Mouse (Mus musculus): ENCODE measurements around the gene Vsig10. TPM values are rescaled to one million over a fixed set of nuclear protein-coding genes. Genes with fewer than 3 reads are reported as not detected.
"Not testable (repeated sequence)": the region's sequence is repeated elsewhere in the genome, so short reads cannot be mapped to it uniquely, and the experiment has no call there.

Gene Vsig10
- polyA plus RNA-seq, 1 experiment from 2014 or later = 1.0 TPM

- H3K4me2 ChIP-seq = no peak overlapping the region
- H3K27me3 ChIP-seq (replicated peaks) = no peaks in the 10 kb centered on the region
- no peak for ATAC-seq (replicated peaks)
- 78% methylated on average over 11 of the region's 11 CpGs for WGBS
- no peak overlapping the region for H3K9ac ChIP-seq
- H3K4me3 ChIP-seq = no peak overlapping the region
- H3K36me3 ChIP-seq (replicated peaks) = peaks cover 61% of the 10 kb centered on the region
- H3K4me1 ChIP-seq = no peaks in the 10 kb centered on the region
- no peak overlapping the region for H3K27ac ChIP-seq
- H3K9me3 ChIP-seq = no peaks in the 10 kb centered on the region
Observed at GRCm38 (mm10) chr5:117376331-117376761, 57.5 kb downstream of the Vsig10 start.

GRCm38 (mm10) chr5:117377731-117378130 is 58.8 kb downstream of the Vsig10 start:
- H3K9ac ChIP-seq; H3K27me3 ChIP-seq (replicated peaks); H3K4me1 ChIP-seq; H3K9me3 ChIP-seq; H3K27ac ChIP-seq; H3K4me3 ChIP-seq; ATAC-seq (replicated peaks); H3K4me2 ChIP-seq: not testable (repeated sequence)
- 93% methylated on average over 14 of the region's 14 CpGs for WGBS
- H3K36me3 ChIP-seq (replicated peaks) = peaks cover 58% of the 10 kb centered on the region

GRCm38 (mm10) chr5:117380199-117380598 is 61.3 kb downstream of the Vsig10 start:
- Histone ChIP-seq H3K27ac (no peak overlapping the region), H3K4me1 (no peaks in the 10 kb centered on the region), H3K27me3 (replicated peaks) (no peaks in the 10 kb centered on the region), H3K36me3 (replicated peaks) (peaks cover 51% of the 10 kb centered on the region), H3K9ac (no peak overlapping the region), H3K9me3 (no peaks in the 10 kb centered on the region), H3K4me2 (no peak overlapping the region), H3K4me3 (no peak overlapping the region)
- ATAC-seq (replicated peaks) = no peak
- 89% methylated on average over 4 of the region's 4 CpGs for WGBS

- Histone ChIP-seq H3K27ac (no peak overlapping the region), H3K9ac (no peak overlapping the region), H3K9me3 (no peaks in the 10 kb centered on the region), H3K27me3 (replicated peaks) (no peaks in the 10 kb centered on the region), H3K36me3 (replicated peaks) (peaks cover 39% of the 10 kb centered on the region), H3K4me3 (no peak overlapping the region), H3K4me1 (no peaks in the 10 kb centered on the region), H3K4me2 (no peak overlapping the region)
- 83% methylated on average over 7 of the region's 7 CpGs for WGBS
- ATAC-seq (replicated peaks) = no peak
Observed at GRCm38 (mm10) chr5:117381785-117382184, 62.9 kb downstream of the Vsig10 start.

- no peaks in the 10 kb centered on the region for H3K9me3 ChIP-seq
- no peaks in the 10 kb centered on the region for H3K27me3 ChIP-seq (replicated peaks)
- H3K27ac ChIP-seq = no peak overlapping the region
- H3K9ac ChIP-seq = no peak overlapping the region
- H3K4me2 ChIP-seq = no peak overlapping the region
- peaks cover 35% of the 10 kb centered on the region for H3K36me3 ChIP-seq (replicated peaks)
- WGBS = 68% methylated on average over 12 of the region's 12 CpGs
- ATAC-seq (replicated peaks) = no peak
- H3K4me3 ChIP-seq = no peak overlapping the region
- H3K4me1 ChIP-seq = peaks cover 4% of the 10 kb centered on the region
Observed at GRCm38 (mm10) chr5:117383198-117383597, 64.3 kb downstream of the Vsig10 start.

- H3K4me2 ChIP-seq = peak overlapping the region; percentile 92
- peak overlapping the region; percentile 85 for H3K4me3 ChIP-seq
- 0 out of 2 replicates have a peak, but pooled peaks cover 9% of the 10 kb centered on the region for H3K36me3 ChIP-seq (replicated peaks)
- H3K9ac ChIP-seq = peak overlapping the region; percentile 82
- ATAC-seq (replicated peaks) = peak; percentile 6; the same call in 1 of the 2 replicates
- 8% methylated on average over 16 of the region's 16 CpGs for WGBS
- no peaks in the 10 kb centered on the region for H3K9me3 ChIP-seq
- peaks cover 10% of the 10 kb centered on the region for H3K4me1 ChIP-seq
- peak overlapping the region; percentile 80; the same call in 1 of the 2 replicates for H3K27ac ChIP-seq
- no peaks in the 10 kb centered on the region for H3K27me3 ChIP-seq (replicated peaks)
Observed at GRCm38 (mm10) chr5:117388296-117388751, 69.4 kb downstream of the Vsig10 start.

- Histone ChIP-seq H3K27ac (peak within 1 kb of the TSS; percentile 80), H3K9ac (peak within 1 kb of the TSS; percentile 82), H3K4me1 (peaks cover 10% of the 10 kb centered on the region), H3K4me2 (peak within 1 kb of the TSS; percentile 92), H3K36me3 (replicated peaks) (0 out of 2 replicates have a peak, but pooled peaks cover 6% of the 10 kb centered on the region), H3K4me3 (peak within 1 kb of the TSS; percentile 85), H3K9me3 (no peaks in the 10 kb centered on the region), H3K27me3 (replicated peaks) (no peaks in the 10 kb centered on the region)
- peak; percentile 97 for ATAC-seq (replicated peaks)
- WGBS = under 1% methylated on average over 44 of the region's 44 CpGs
Observed at GRCm38 (mm10) chr5:117388877-117389276, 70.0 kb downstream of the Vsig10 start, which contains the start of gene Rfc5. TSS of gene Rfc5 (minus strand) at chr5:117389047.

- no peaks in the 10 kb centered on the region for H3K36me3 ChIP-seq (replicated peaks)
- no peaks in the 10 kb centered on the region for H3K27me3 ChIP-seq (replicated peaks)
- no peak overlapping the region for H3K9ac ChIP-seq
- H3K4me3 ChIP-seq = no peak overlapping the region
- WGBS = 100% methylated on average over 1 of the region's 1 CpGs
- H3K4me1 ChIP-seq = peaks cover 10% of the 10 kb centered on the region
- no peak overlapping the region for H3K4me2 ChIP-seq
- no peak overlapping the region for H3K27ac ChIP-seq
- ATAC-seq (replicated peaks) = no peak
- no peaks in the 10 kb centered on the region for H3K9me3 ChIP-seq
Observed at GRCm38 (mm10) chr5:117390895-117391294, 72.0 kb downstream of the Vsig10 start.

GRCm38 (mm10) chr5:117395834-117396233 is 77.0 kb downstream of the Vsig10 start:
- ATAC-seq (replicated peaks) = no peak

GRCm38 (mm10) chr5:117396596-117397014 is 77.7 kb downstream of the Vsig10 start:
- 58% methylated on average over 6 of the region's 6 CpGs for WGBS
- Histone ChIP-seq H3K36me3 (replicated peaks) (no peaks in the 10 kb centered on the region), H3K9me3 (no peaks in the 10 kb centered on the region), H3K4me3 (no peak overlapping the region), H3K4me2 (no peak overlapping the region), H3K27me3 (replicated peaks) (no peaks in the 10 kb centered on the region), H3K4me1 (no peaks in the 10 kb centered on the region), H3K9ac (no peak overlapping the region), H3K27ac (no peak overlapping the region)
- ATAC-seq (replicated peaks) = no peak

More at GRCm38 (mm10) chr5:117395834-117396233, 77.0 kb downstream of the Vsig10 start:
- WGBS = 81% methylated on average over 5 of the region's 5 CpGs
- Histone ChIP-seq H3K9me3 (no peaks in the 10 kb centered on the region), H3K9ac (no peak overlapping the region), H3K27me3 (replicated peaks) (no peaks in the 10 kb centered on the region), H3K36me3 (replicated peaks) (no peaks in the 10 kb centered on the region), H3K27ac (no peak overlapping the region), H3K4me2 (no peak overlapping the region), H3K4me1 (no peaks in the 10 kb centered on the region), H3K4me3 (no peak overlapping the region)

- Histone ChIP-seq H3K9me3 (no peaks in the 10 kb centered on the region), H3K27me3 (replicated peaks) (no peaks in the 10 kb centered on the region), H3K4me3 (no peak overlapping the region), H3K4me2 (no peak overlapping the region), H3K9ac (no peak overlapping the region), H3K4me1 (no peaks in the 10 kb centered on the region), H3K36me3 (replicated peaks) (no peaks in the 10 kb centered on the region), H3K27ac (no peak overlapping the region)
- WGBS = 80% methylated on average over 6 of the region's 6 CpGs
- ATAC-seq (replicated peaks) = no peak
Observed at GRCm38 (mm10) chr5:117397371-117397770, 78.5 kb downstream of the Vsig10 start.

- no peaks in the 10 kb centered on the region for H3K36me3 ChIP-seq (replicated peaks)
- 19% methylated on average over 4 of the region's 5 CpGs for WGBS
- no peak overlapping the region for H3K4me2 ChIP-seq
- H3K9me3 ChIP-seq = no peaks in the 10 kb centered on the region
- no peak overlapping the region for H3K27ac ChIP-seq
- no peaks in the 10 kb centered on the region for H3K4me1 ChIP-seq
- no peaks in the 10 kb centered on the region for H3K27me3 ChIP-seq (replicated peaks)
- no peak for ATAC-seq (replicated peaks)
- H3K9ac ChIP-seq = no peak overlapping the region
- no peak overlapping the region for H3K4me3 ChIP-seq
Observed at GRCm38 (mm10) chr5:117398007-117398550, 79.2 kb downstream of the Vsig10 start.

- Histone ChIP-seq H3K27ac (no peak overlapping the region), H3K4me2 (no peak overlapping the region), H3K4me3 (no peak overlapping the region), H3K9ac (no peak overlapping the region), H3K27me3 (replicated peaks) (no peaks in the 10 kb centered on the region), H3K36me3 (replicated peaks) (no peaks in the 10 kb centered on the region), H3K4me1 (no peaks in the 10 kb centered on the region), H3K9me3 (no peaks in the 10 kb centered on the region)
- 84% methylated on average over 9 of the region's 9 CpGs for WGBS
- ATAC-seq (replicated peaks) = no peak
Observed at GRCm38 (mm10) chr5:117399281-117399680, 80.4 kb downstream of the Vsig10 start.
